Mouse (Mus musculus): Measurements from ENCODE around the gene Lrrc7.

The Lrrc7 gene

GRCm38 (mm10) chr3:158068613-158069263 lies 493.3 kb downstream of the Lrrc7 start:
- in situ Hi-C loops (cut with MboI, MseI): no loop called here

- in situ Hi-C loops (cut with MboI, MseI): no loop called here
These were observed 494.1 kb downstream of the Lrrc7 start for GRCm38 (mm10) chr3:158067916-158068315.

- in situ Hi-C loops (cut with MboI, MseI): no loop called here
These were observed 496.8 kb downstream of the Lrrc7 start for GRCm38 (mm10) chr3:158065256-158065655.

- in situ Hi-C loops (cut with MboI, MseI): no loop called here
These were observed 500.1 kb downstream of the Lrrc7 start for GRCm38 (mm10) chr3:158061811-158062523.

GRCm38 (mm10) chr3:158060621-158061291 lies 501.3 kb downstream of the Lrrc7 start:
- in situ Hi-C loops (cut with MboI, MseI): no loop called here

DNA sequence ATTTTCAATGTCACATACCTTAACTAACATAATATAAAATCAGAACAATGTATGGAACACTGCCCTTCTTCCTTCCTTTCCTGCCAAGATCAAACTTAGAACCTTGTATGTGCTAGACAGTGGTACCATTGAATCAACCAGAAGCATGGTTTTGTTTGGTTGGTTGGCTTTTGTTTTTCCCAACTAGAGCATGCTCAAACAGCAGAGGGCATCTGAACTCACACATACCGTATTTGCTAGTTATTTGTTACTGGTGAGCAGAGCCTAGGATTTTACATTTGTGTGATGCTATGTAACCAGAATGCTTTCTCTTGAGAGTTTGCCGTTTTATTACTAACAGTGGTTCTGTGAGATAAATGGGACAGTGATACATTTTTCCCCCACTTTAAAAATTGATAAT lies 512.5 kb downstream of the Lrrc7 start:
- in situ Hi-C loops (cut with MboI, MseI): no loop called here

- in situ Hi-C loops (cut with MboI, MseI): no loop called here
These were observed 521.3 kb downstream of the Lrrc7 start for GRCm38 (mm10) chr3:158040755-158041154.

DNA sequence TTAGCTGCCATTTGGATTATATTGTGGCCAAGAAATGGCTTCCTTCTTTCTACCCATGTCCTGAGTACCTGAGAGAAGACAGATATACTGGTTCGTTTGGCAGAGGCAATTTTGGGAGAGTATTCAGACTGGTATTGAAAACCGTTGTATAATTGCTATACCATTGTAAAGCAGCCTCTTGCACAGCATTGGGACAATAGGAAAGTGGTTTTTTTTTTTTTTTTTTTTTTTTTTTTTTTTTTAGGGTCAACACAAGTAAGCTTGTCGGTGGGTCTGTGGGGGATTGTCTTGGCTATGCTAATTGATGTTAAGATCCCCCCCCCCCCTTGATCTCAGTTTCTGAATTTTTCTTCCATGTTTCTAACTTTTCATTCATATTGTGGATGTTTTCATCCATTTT lies 523.9 kb downstream of the Lrrc7 start:
- in situ Hi-C loops (cut with MboI, MseI): loop anchor here (5.0 kb wide), 1 partner anchor 86 kb away; no protein-coding TSS in a partner anchor

DNA sequence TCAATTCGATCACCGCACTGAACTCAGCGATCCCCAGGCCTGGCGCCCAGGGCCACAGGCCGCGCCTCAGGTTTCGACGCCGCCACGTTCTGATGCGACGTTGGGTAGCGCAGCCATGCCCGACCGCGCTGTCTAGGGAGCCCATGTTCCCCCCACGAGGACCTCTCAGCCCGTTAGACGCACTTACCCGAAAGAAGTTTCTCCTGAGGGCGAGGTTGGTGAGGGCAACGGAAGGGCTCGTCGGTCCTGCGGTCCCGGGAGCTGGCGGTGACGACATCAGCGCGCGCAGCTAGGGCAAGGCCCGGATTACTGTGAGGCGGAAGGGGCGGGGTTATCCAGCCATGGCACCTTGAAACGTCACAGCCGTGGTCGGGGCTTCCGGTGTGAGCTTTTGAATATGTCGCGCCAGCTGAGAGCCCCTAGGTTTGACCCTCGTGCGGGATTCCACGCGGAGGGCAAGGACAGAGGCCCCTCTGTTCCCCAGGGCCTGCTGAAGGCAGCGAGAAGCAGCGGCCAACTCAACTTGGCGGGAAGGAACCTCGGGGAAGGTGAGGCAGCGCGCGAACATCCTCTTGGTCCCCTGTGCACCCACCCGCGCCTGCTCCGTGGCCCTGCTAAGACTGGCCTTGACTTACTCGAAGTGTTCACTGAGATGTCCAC lies 525.6 kb downstream of the Lrrc7 start, which contains the start of the genes Srsf11 and Lrrc40:
Gene Srsf11, minus strand, starts transcription at position 311 of the 660 bp plus-strand sequence.
Gene Lrrc40, plus strand, starts transcription at position 334 of the 660 bp plus-strand sequence.
- in situ Hi-C loops (cut with MboI, MseI): loop anchor here (5.0 kb wide), 1 partner anchor 84 kb away; no protein-coding TSS in a partner anchor

- in situ Hi-C loops (cut with MboI, MseI): loop anchor here (5.0 kb wide), 1 partner anchor 84 kb away; no protein-coding TSS in a partner anchor
These were observed 526.2 kb downstream of the Lrrc7 start for GRCm38 (mm10) chr3:158035866-158036265.

Measured in T-helper 1 cell (primary cell).